Mouse (Mus musculus): ENCODE data around the gene Rab10. TPM values are rescaled to one million over a fixed set of nuclear protein-coding genes. Genes with fewer than 3 reads are reported as not detected.

The Rab10 gene
- polyA plus RNA-seq, 1 experiment, result 156 TPM

DNA sequence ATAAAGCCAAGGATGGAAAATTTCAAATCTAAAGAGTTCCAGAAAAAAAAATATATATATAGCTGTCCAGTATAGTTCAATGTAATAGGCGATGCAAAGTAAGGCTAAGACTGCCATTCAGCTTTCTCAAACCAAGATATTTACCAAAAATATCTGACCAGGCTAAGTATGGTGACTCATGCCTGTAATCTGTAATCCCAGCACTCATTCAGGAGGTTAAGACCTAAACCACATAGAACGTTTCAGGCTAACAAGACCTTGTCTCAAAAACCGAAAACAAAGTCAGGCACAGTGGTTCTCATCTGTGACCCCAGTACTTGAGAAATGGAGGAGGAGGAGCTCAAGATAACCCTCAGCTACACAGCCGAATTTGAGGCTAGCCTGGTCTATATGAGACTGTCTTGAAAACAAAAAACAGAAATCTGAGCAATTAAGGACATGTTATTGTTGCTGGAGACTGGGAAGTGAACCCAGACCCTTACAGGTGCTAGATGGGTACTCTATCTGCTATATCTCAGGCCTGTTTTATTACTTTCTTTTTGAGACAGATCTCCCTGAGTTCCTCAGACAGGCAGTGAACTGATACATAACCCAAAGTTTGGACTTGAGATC is 25.8 kb downstream of the Rab10 start:
- peaks cover 6% of the 10 kb centered on the region for H3K4me1 ChIP-seq (ENCODE audit: control insufficient read depth, insufficient read depth, low read length)
- no peak overlapping the region for H3K4me3 ChIP-seq (ENCODE audit: insufficient read depth, low read length)
- H3K27ac ChIP-seq (ENCODE audit: insufficient read depth, low read length), result peak overlapping the region; percentile 73
- TF ChIP-seq POLR2A (IDR thresholded peaks at IDR 0.05; ENCODE audit: low read depth, low read length), result no peak
- TF ChIP-seq CTCF (IDR thresholded peaks at IDR 0.05; ENCODE audit: borderline replicate concordance, insufficient read depth, low read length), result no peak

DNA sequence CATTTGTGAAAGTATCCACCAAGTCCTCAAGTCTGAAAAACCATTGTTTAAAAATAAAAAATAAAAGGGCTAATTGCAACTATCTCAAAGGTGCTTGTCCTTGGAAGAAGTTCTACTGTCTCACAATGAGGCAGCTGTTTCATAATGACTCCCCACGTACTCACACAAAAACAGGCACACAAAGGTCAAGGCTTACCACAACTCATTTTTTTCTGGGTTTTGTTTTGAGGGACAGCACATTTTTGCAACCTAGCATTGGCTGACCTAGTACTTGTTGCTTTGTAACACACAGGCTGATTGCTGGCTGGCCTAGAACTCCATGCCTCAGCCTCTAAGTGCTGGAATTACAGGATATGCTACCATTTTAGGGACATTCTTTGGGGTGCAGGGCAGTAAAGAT is 26.8 kb downstream of the Rab10 start:
- TF ChIP-seq POLR2A (IDR thresholded peaks at IDR 0.05; ENCODE audit: low read depth, low read length) (no peak), CTCF (IDR thresholded peaks at IDR 0.05; ENCODE audit: borderline replicate concordance, insufficient read depth, low read length) (no peak)
- no peak overlapping the region; the same call in 1 of the 2 replicates for H3K27ac ChIP-seq (ENCODE audit: insufficient read depth, low read length)
- H3K4me1 ChIP-seq (ENCODE audit: control insufficient read depth, insufficient read depth, low read length), result peaks cover 6% of the 10 kb centered on the region
- no peak overlapping the region for H3K4me3 ChIP-seq (ENCODE audit: insufficient read depth, low read length)

GRCm38 (mm10) chr12:3282520-3282919 is 27.2 kb downstream of the Rab10 start:
- Histone ChIP-seq H3K4me1 (ENCODE audit: control insufficient read depth, insufficient read depth, low read length) (peaks cover 6% of the 10 kb centered on the region), H3K27ac (ENCODE audit: insufficient read depth, low read length) (no peak overlapping the region), H3K4me3 (ENCODE audit: insufficient read depth, low read length) (no peak overlapping the region)
- TF ChIP-seq POLR2A (IDR thresholded peaks at IDR 0.05; ENCODE audit: low read depth, low read length), result no peak
- TF ChIP-seq CTCF (IDR thresholded peaks at IDR 0.05; ENCODE audit: borderline replicate concordance, insufficient read depth, low read length), result no peak

DNA sequence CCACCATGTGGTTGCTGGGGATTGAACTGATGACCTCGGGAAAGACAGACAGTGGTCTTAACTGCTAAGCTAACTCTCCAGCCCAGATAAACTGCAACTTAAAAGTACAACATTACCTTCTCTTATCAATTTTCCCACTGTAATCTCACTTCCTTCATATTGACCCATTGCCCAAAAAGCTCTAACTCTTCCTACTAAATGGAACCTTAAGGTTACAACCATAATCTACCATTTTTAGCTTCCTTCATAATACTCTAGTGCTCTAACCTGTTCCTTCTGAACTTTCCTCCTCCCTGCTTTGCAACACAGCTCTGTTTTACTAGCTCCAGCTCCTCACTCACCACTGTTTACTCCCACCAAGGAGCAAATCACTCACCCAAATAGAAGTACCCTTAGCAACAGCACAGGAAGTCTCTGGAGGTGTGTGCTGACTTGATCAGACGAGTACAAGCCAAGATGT is 30.9 kb downstream of the Rab10 start:
- TF ChIP-seq POLR2A (IDR thresholded peaks at IDR 0.05; ENCODE audit: low read depth, low read length) (no peak), CTCF (IDR thresholded peaks at IDR 0.05; ENCODE audit: borderline replicate concordance, insufficient read depth, low read length) (no peak)
- H3K4me1 ChIP-seq (ENCODE audit: control insufficient read depth, insufficient read depth, low read length), result peaks cover 2% of the 10 kb centered on the region; the same call in 1 of the 2 replicates
- no peak overlapping the region for H3K27ac ChIP-seq (ENCODE audit: insufficient read depth, low read length)
- no peak overlapping the region for H3K4me3 ChIP-seq (ENCODE audit: insufficient read depth, low read length)

DNA sequence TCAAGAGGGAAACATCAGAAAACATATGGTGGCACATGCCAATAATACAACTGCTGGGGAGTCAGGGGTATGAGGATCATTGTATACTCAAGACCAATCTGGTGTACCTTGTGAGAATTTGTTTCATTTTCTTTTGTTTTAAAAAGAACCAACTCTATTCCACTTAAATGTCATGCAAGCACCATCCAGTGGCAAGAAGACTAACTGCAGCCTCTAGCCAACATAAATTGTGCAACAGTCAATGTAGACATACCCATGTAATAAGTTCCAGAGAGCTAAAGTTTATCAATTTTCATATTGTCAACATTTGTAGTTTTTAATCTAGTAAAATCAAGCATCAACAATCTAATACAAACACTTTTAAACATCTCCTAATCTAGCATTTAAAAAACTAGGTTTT is 39.0 kb downstream of the Rab10 start:
- Histone ChIP-seq H3K4me3 (ENCODE audit: insufficient read depth, low read length) (no peak overlapping the region), H3K27ac (ENCODE audit: insufficient read depth, low read length) (no peak overlapping the region), H3K4me1 (ENCODE audit: control insufficient read depth, insufficient read depth, low read length) (peaks cover 4% of the 10 kb centered on the region; the same call in 1 of the 2 replicates)
- TF ChIP-seq POLR2A (IDR thresholded peaks at IDR 0.05; ENCODE audit: low read depth, low read length) (no peak), CTCF (IDR thresholded peaks at IDR 0.05; ENCODE audit: borderline replicate concordance, insufficient read depth, low read length) (no peak)

GRCm38 (mm10) chr12:3267397-3267796 is 42.4 kb downstream of the Rab10 start:
- TF ChIP-seq POLR2A (IDR thresholded peaks at IDR 0.05; ENCODE audit: low read depth, low read length) (no peak), CTCF (IDR thresholded peaks at IDR 0.05; ENCODE audit: borderline replicate concordance, insufficient read depth, low read length) (no peak)
- Histone ChIP-seq H3K4me1 (ENCODE audit: control insufficient read depth, insufficient read depth, low read length) (peaks cover 4% of the 10 kb centered on the region; the same call in 1 of the 2 replicates), H3K27ac (ENCODE audit: insufficient read depth, low read length) (no peak overlapping the region), H3K4me3 (ENCODE audit: insufficient read depth, low read length) (no peak overlapping the region)

GRCm38 (mm10) chr12:3265188-3265587 is 44.6 kb downstream of the Rab10 start:
- no peak for TF ChIP-seq POLR2A (IDR thresholded peaks at IDR 0.05; ENCODE audit: low read depth, low read length)
- no peak for TF ChIP-seq CTCF (IDR thresholded peaks at IDR 0.05; ENCODE audit: borderline replicate concordance, insufficient read depth, low read length)
- H3K27ac ChIP-seq (ENCODE audit: insufficient read depth, low read length), result no peak overlapping the region
- no peak overlapping the region for H3K4me3 ChIP-seq (ENCODE audit: insufficient read depth, low read length)

DNA sequence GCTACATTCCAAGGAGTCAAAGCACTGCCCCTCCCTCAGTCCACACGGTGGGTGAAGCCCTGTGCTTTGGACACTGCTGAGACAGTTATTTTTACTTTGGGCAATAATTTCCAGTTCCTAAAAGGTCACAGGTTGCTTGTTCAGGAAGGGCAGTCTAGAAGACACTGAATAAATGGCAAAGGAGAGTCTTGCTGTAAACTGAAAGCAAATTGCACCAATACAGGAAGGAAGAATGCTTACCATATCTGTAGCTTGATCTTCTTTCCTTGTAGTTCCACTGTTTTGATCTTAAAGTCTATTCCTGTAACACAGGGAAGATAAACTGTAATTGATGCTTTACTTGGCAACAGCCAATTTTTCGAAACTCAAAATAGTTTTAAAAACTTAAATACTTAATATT is 45.3 kb downstream of the Rab10 start:
- no peak for TF ChIP-seq CTCF (IDR thresholded peaks at IDR 0.05; ENCODE audit: borderline replicate concordance, insufficient read depth, low read length)
- TF ChIP-seq POLR2A (IDR thresholded peaks at IDR 0.05; ENCODE audit: low read depth, low read length), result no peak
- Histone ChIP-seq H3K4me3 (ENCODE audit: insufficient read depth, low read length) (no peak overlapping the region), H3K4me1 (ENCODE audit: control insufficient read depth, insufficient read depth, low read length) (peaks cover 4% of the 10 kb centered on the region; the same call in 1 of the 2 replicates), H3K27ac (ENCODE audit: insufficient read depth, low read length) (no peak overlapping the region)

More at GRCm38 (mm10) chr12:3265188-3265587, 44.6 kb downstream of the Rab10 start:
- H3K4me1 ChIP-seq (ENCODE audit: control insufficient read depth, insufficient read depth, low read length), result peaks cover 4% of the 10 kb centered on the region; the same call in 1 of the 2 replicates

GRCm38 (mm10) chr12:3261596-3261995 is 48.2 kb downstream of the Rab10 start:
- Histone ChIP-seq H3K4me3 (ENCODE audit: insufficient read depth, low read length) (no peak overlapping the region), H3K4me1 (ENCODE audit: control insufficient read depth, insufficient read depth, low read length) (peaks cover 2% of the 10 kb centered on the region; the same call in 1 of the 2 replicates), H3K27ac (ENCODE audit: insufficient read depth, low read length) (no peak overlapping the region)
- TF ChIP-seq CTCF (IDR thresholded peaks at IDR 0.05; ENCODE audit: borderline replicate concordance, insufficient read depth, low read length) (no peak), POLR2A (IDR thresholded peaks at IDR 0.05; ENCODE audit: low read depth, low read length) (no peak)

GRCm38 (mm10) chr12:3255966-3256365 is 53.8 kb downstream of the Rab10 start:
- H3K27ac ChIP-seq (ENCODE audit: insufficient read depth, low read length), result no peak overlapping the region
- no peak overlapping the region for H3K4me3 ChIP-seq (ENCODE audit: insufficient read depth, low read length)
- peaks cover 2% of the 10 kb centered on the region; the same call in 1 of the 2 replicates for H3K4me1 ChIP-seq (ENCODE audit: control insufficient read depth, insufficient read depth, low read length)
- TF ChIP-seq POLR2A (IDR thresholded peaks at IDR 0.05; ENCODE audit: low read depth, low read length) (no peak), CTCF (IDR thresholded peaks at IDR 0.05; ENCODE audit: borderline replicate concordance, insufficient read depth, low read length) (no peak)
